Mouse (Mus musculus) ES-Bruce4 (cell line): ENCODE data around the gene Washc2. TPM values are rescaled to one million over a fixed set of nuclear protein-coding genes. Genes with fewer than 3 reads are reported as not detected.

Experiments used
- H3K27ac ChIP-seq: 2 replicates; pipeline ENCODE4 v1.5.1; 2012; ENCODE audit warnings: low read length, inconsistent platforms; ENCODE audit not compliant: insufficient read depth
- H3K27me3 ChIP-seq: 2 replicates; pipeline ENCODE4 v1.6.1; 2012; ENCODE audit warnings: mild to moderate bottlenecking, low read length, inconsistent platforms; ENCODE audit not compliant: control insufficient read depth, poor library complexity, insufficient read depth, severe bottlenecking
- H3K36me3 ChIP-seq: 2 replicates; pipeline ENCODE4 v1.6.1; 2012; ENCODE audit warnings: inconsistent platforms, mild to moderate bottlenecking, low read length, moderate library complexity; ENCODE audit not compliant: control insufficient read depth, poor library complexity, insufficient read depth, severe bottlenecking
- H3K4me1 ChIP-seq: one replicate; pipeline ENCODE4 v1.8.1; 2011; ENCODE audit warnings: low read length; ENCODE audit not compliant: control insufficient read depth, insufficient read depth
- H3K4me3 ChIP-seq: 2 replicates; pipeline ENCODE4 v1.5.1; 2011; ENCODE audit warnings: low read depth, mild to moderate bottlenecking, low read length
- H3K9ac ChIP-seq: 2 replicates; pipeline ENCODE4 v1.6.1; 2012; ENCODE audit warnings: low read depth, mild to moderate bottlenecking, inconsistent platforms; ENCODE audit not compliant: poor library complexity, severe bottlenecking
- H3K9me3 ChIP-seq: replicated peaks from 2 replicates; pipeline ENCODE4 v1.6.1; 2012; ENCODE audit warnings: mild to moderate bottlenecking, low read length, inconsistent platforms; ENCODE audit not compliant: control insufficient read depth, poor library complexity, insufficient read depth, severe bottlenecking
- CTCF ChIP-seq: IDR thresholded peaks from one replicate; pipeline ENCODE4 v1.8.1; 2011; ENCODE audit warnings: low read depth, low read length
- EP300 ChIP-seq: IDR thresholded peaks from 2 replicates; pipeline ENCODE4 v1.6.1; 2011; ENCODE audit warnings: low read depth, low read length; ENCODE audit not compliant: insufficient read depth
- POLR2A ChIP-seq: IDR thresholded peaks from one replicate; pipeline ENCODE4 v1.8.1; 2011; ENCODE audit warnings: low read length; ENCODE audit not compliant: insufficient read depth
- polyA plus RNA-seq: library from polyadenylated mRNA; stranded (reverse); fragments of >200 nt; gene quantifications from 2 replicates; pipeline ENCODE4 v1.2.4, GENCODE M21; 2011; ENCODE audit warnings: low read depth; ENCODE audit not compliant: missing spikeins, insufficient read depth, insufficient read length

The Washc2 gene
- polyA plus RNA-seq, 1 experiment, result 56.2 TPM

DNA sequence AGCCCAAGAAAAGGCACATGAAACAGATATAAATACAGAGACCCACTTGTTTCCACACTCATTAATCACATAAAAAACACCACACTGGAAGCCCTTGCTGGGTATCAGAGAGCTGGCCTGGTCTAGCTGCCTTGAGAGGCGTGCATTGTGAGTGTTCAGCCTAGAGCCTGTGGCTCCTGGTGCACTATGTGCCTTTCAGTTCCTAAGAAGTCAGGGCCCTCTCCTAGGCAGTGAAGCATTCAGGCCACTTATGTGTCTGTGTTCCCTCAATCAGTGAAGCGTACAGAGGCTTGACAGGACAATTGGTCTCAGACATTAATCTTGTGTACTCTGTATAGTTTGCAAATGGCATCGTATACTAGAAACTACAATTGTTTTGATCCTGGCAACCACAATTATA lies 75.4 kb downstream of the Washc2 start:
- no peaks in the 10 kb centered on the region for H3K4me1 ChIP-seq
- no peaks in the 10 kb centered on the region for H3K9me3 ChIP-seq
- H3K27ac ChIP-seq, result no peak overlapping the region
- no peak overlapping the region for H3K9ac ChIP-seq
- H3K27me3 ChIP-seq, result no peaks in the 10 kb centered on the region
- no peaks in the 10 kb centered on the region for H3K36me3 ChIP-seq
- H3K4me3 ChIP-seq, result no peak overlapping the region
- no peak for TF ChIP-seq CTCF
- no peak for TF ChIP-seq POLR2A

DNA sequence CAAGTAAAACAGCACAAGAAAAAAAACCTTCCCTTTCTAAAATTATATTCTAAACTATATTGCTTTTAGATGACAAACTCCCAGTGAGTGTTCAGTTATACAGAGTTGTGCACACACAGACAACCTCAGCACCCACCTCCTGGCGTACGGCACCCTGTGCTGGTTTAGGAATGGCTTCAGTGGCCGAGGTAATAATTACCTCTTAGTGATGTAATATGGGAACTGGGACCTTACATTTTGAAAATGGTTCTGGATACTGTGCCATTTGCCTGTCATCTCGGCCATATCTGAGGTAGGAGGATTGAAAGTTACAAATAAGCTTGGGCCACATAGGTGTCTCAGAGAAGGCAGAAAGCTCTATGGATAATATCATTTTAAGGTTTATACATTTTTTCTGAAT lies 78.5 kb downstream of the Washc2 start:
- Histone ChIP-seq H3K4me3 (no peak overlapping the region), H3K27ac (no peak overlapping the region), H3K9ac (no peak overlapping the region), H3K27me3 (no peaks in the 10 kb centered on the region), H3K4me1 (no peaks in the 10 kb centered on the region), H3K9me3 (no peaks in the 10 kb centered on the region), H3K36me3 (no peaks in the 10 kb centered on the region)
- TF ChIP-seq POLR2A (no peak), CTCF (no peak), EP300 (no peak)

DNA sequence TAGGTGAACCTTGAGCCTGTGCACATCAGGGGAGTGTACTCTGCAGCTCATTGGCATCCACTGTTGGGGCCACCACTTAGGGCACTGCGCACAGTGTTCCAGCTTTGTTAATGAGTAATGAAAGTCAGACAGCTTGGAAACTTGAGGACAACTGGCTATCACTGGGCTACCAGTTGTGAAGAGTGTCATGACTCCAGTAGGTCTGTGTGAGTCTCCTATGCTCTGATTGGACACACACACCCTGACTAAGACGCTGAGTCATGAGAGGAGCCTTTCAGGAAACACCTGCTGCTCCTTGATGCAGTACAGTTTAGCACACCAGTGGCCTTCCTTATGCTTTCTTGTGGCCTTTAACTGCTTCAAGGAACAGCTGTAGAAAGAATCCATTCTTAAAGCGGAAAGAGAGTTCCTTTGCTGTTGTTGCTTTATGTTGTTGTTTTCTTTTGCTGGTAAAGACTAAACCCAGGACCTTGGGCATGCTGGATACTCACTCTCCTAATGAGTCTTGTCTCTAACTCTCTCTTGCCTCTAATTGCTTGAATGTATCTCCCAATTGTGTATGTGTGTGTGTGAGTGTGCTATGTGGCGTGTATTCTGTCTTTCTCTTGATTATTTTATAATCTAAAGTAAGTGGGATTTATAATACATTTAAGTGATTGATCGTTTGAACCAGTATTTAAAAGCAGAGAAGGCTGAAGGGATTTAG lies 79.2 kb downstream of the Washc2 start:
- Histone ChIP-seq H3K36me3 (no peaks in the 10 kb centered on the region), H3K9me3 (no peaks in the 10 kb centered on the region), H3K9ac (no peak overlapping the region), H3K4me1 (no peaks in the 10 kb centered on the region), H3K4me3 (no peak overlapping the region), H3K27me3 (no peaks in the 10 kb centered on the region), H3K27ac (no peak overlapping the region)
- TF ChIP-seq CTCF (no peak), EP300 (no peak), POLR2A (no peak)

DNA sequence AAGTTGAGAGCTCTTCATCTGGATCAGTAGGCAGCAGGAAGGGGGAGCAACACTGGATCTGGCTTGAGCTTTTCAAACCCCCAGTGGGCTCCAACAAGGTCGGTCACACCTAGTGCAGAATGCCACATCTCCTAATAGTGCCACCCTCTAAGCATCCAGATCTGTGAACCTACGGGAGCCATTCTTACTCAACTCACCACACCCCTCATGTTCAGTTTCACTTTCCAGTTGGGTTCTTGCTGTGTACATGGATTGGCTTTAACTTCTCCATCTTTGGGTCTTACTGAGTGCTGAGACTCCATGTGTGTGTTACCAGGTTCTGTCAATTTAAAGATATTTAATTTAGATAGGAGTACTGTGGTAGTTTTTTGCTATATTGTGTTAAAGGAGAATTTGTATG lies 103.6 kb downstream of the Washc2 start:
- H3K27me3 ChIP-seq, result no peaks in the 10 kb centered on the region
- no peak overlapping the region for H3K9ac ChIP-seq
- H3K27ac ChIP-seq, result no peak overlapping the region
- H3K4me3 ChIP-seq, result no peak overlapping the region
- TF ChIP-seq POLR2A (no peak), EP300 (no peak), CTCF (no peak)
- no peaks in the 10 kb centered on the region for H3K4me1 ChIP-seq
- no peaks in the 10 kb centered on the region for H3K9me3 ChIP-seq
- no peaks in the 10 kb centered on the region for H3K36me3 ChIP-seq

Other genes with a start within 250 kb of the Washc2 start
- 5.8 and 7.6 TPM in 2 replicates for gene Plxnd1, start 213.0 kb upstream of the Washc2 start, polyA plus RNA-seq
- 20.5 and 21.3 TPM in 2 replicates for gene Tmcc1, start 14.6 kb upstream of the Washc2 start, polyA plus RNA-seq
- gene Zfand4, start 56.2 kb downstream of the Washc2 start, polyA plus RNA-seq, result 4.3 and 7.0 TPM in 2 replicates
- gene March8, start 130.0 kb downstream of the Washc2 start, polyA plus RNA-seq, result 29.0 and 34.1 TPM in 2 replicates